Mouse (Mus musculus) bone marrow macrophage, adult 2 months (primary cell): ENCODE measurements at regions not wholly inside any gene's neighbourhood (a gene's known extent, or its start where the extent isn't known, plus 50 kb on each side); places are given as distances from the start of the nearest gene placed in this dataset.

Experiments used
- CTCF ChIP-seq: IDR thresholded peaks from 2 replicates; pipeline ENCODE4 v1.5.1; 2012; ENCODE audit warnings: low read depth, mild to moderate bottlenecking, low read length, moderate library complexity
- POLR2A ChIP-seq: IDR thresholded peaks from 2 replicates; pipeline ENCODE4 v1.6.1; 2012; ENCODE audit warnings: mild to moderate bottlenecking, low read depth, low read length, borderline replicate concordance

DNA sequence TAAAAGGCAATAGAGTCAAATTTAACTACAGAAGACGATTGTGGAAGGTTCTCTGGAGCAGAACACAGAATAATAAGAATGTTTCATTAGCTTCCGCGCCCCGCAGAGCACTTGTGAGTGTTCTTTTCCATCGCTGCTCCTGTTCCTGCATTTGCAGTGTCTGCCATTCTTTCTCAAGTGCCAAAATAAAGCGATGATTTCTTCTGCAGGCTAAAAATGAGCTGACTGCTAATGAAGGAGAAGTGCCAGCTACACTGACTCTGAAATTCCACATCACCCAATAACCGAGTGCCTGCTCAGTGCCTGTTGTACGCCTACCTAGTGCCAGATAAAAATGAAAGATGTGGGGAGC lies 165.0 kb downstream of the Usp46 start:
- TF ChIP-seq POLR2A (no peak), CTCF (no peak)
